Comparison of ENCODE assay signal across 8 mouse cellular contexts in the genomic region with DNA sequence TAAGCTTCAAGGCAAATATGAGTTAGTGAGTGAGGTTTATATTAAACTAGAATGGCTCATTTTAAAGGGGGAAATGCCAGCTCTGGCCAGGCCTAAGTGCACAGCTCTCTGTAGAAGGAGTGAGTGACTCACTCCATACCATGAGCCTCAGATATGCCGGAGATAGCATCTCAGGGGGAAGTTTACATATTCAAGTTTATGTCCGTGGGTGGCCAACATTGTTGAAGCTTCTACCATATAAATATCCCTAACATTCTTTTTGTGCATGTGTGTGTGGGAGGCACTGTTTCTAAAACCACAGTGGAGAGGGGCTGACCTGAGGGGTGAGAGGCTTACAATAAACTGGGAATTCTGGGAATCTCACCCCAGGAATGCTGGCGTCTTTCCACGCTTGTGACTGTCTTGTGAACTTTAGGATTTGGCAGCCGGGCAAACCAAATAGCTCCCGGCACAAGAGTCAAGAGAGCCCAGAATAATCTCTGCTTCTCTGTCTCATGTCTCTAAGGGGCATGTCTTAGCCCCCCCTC. TPM values are rescaled to one million over a fixed set of nuclear protein-coding genes. Genes with fewer than 3 reads are reported as not detected.
DNase-seq lines count a peak whose midpoint lies in the region; ATAC-seq and TF ChIP-seq lines count a peak whose summit lies in the region.

No protein-coding gene starts in this region.

- ATAC-seq in hindbrain, embryonic 13.5 days (ENCODE audit: low FRiP score): no peak
- ATAC-seq in hindbrain, embryonic 16.5 days: no peak
- peak; percentile 75 for ATAC-seq in kidney, embryonic 15.5 days (replicated peaks; ENCODE audit: low FRiP score)
- ATAC-seq in megakaryocyte-erythroid progenitor cell, adult 5-6 weeks (replicated peaks; ENCODE audit: low FRiP score, low TSS enrichment, poor library complexity, severe bottlenecking): no peak
- ATAC-seq in forebrain, postnatal 0 days: no peak

- no peak overlapping the region for H3K4me3 ChIP-seq in hindbrain, embryonic 13.5 days
- H3K4me3 ChIP-seq in hindbrain, embryonic 16.5 days (ENCODE audit: low read length): no peak overlapping the region
- no peak overlapping the region for H3K4me3 ChIP-seq in embryonic fibroblast, embryonic 13.5 days (ENCODE audit: insufficient read depth, low read length)
- H3K4me3 ChIP-seq in kidney, embryonic 15.5 days (replicated peaks): no peak overlapping the region
- H3K4me3 ChIP-seq in forebrain, postnatal 0 days (ENCODE audit: low read depth, low read length): no peak overlapping the region

- TF ChIP-seq POLR2A in embryonic fibroblast, embryonic 13.5 days (IDR thresholded peaks at IDR 0.05; ENCODE audit: low read depth, low read length): no peak

- 48% methylated on average over 6 of the region's 6 CpGs for WGBS in hindbrain, embryonic 13.5 days
- 31% methylated on average over 6 of the region's 6 CpGs for WGBS in hindbrain, embryonic 16.5 days
- WGBS in kidney, embryonic 15.5 days: 20% methylated on average over 6 of the region's 6 CpGs
- 53% methylated on average over 6 of the region's 6 CpGs for WGBS in forebrain, postnatal 0 days

- H3K9me3 ChIP-seq in hindbrain, embryonic 13.5 days: no peaks in the 10 kb centered on the region
- H3K9me3 ChIP-seq in hindbrain, embryonic 16.5 days (ENCODE audit: control insufficient read depth, low read length): no peaks in the 10 kb centered on the region
- no peaks in the 10 kb centered on the region for H3K9me3 ChIP-seq in kidney, embryonic 15.5 days (replicated peaks)
- no peaks in the 10 kb centered on the region for H3K9me3 ChIP-seq in forebrain, postnatal 0 days (ENCODE audit: low read length)

- H3K4me1 ChIP-seq in hindbrain, embryonic 13.5 days (replicated peaks): peaks cover 20% of the 10 kb centered on the region
- H3K4me1 ChIP-seq in hindbrain, embryonic 16.5 days (ENCODE audit: control insufficient read depth, insufficient read depth, low read depth, low read length): no peaks in the 10 kb centered on the region
- peaks cover 19% of the 10 kb centered on the region for H3K4me1 ChIP-seq in embryonic fibroblast, embryonic 13.5 days (ENCODE audit: control insufficient read depth, insufficient read depth, low read length)
- H3K4me1 ChIP-seq in kidney, embryonic 15.5 days: peaks cover 48% of the 10 kb centered on the region
- no peaks in the 10 kb centered on the region for H3K4me1 ChIP-seq in forebrain, postnatal 0 days (ENCODE audit: insufficient read depth)

- no peaks in the 10 kb centered on the region for H3K36me3 ChIP-seq in hindbrain, embryonic 13.5 days
- no peaks in the 10 kb centered on the region for H3K36me3 ChIP-seq in hindbrain, embryonic 16.5 days (ENCODE audit: control insufficient read depth, insufficient read depth, low read length)
- no peaks in the 10 kb centered on the region for H3K36me3 ChIP-seq in kidney, embryonic 15.5 days
- H3K36me3 ChIP-seq in forebrain, postnatal 0 days (ENCODE audit: insufficient read depth): no peaks in the 10 kb centered on the region

- peak; percentile 47 for DNase-seq in lung, postnatal 36 days
- no peak for DNase-seq in MN1 (ENCODE audit: low spot score)
- DNase-seq in forebrain, postnatal 0 days: no peak

- H3K27ac ChIP-seq in hindbrain, embryonic 13.5 days: peak overlapping the region; percentile 2; the same call in 1 of the 2 replicates
- no peak overlapping the region for H3K27ac ChIP-seq in hindbrain, embryonic 16.5 days (ENCODE audit: low read depth, low read length)
- peak overlapping the region; percentile 100 for H3K27ac ChIP-seq in embryonic fibroblast, embryonic 13.5 days (ENCODE audit: insufficient read depth, low read length)
- peak overlapping the region; percentile 96 for H3K27ac ChIP-seq in kidney, embryonic 15.5 days
- no peak overlapping the region for H3K27ac ChIP-seq in forebrain, postnatal 0 days (ENCODE audit: low read depth, low read length)

- no peak overlapping the region for H3K4me2 ChIP-seq in hindbrain, embryonic 13.5 days
- no peak overlapping the region for H3K4me2 ChIP-seq in hindbrain, embryonic 16.5 days (ENCODE audit: low read length)
- H3K4me2 ChIP-seq in kidney, embryonic 15.5 days: no peak overlapping the region
- H3K4me2 ChIP-seq in forebrain, postnatal 0 days (ENCODE audit: low read depth): no peak overlapping the region

- no peak overlapping the region for H3K9ac ChIP-seq in hindbrain, embryonic 13.5 days
- H3K9ac ChIP-seq in hindbrain, embryonic 16.5 days (ENCODE audit: low read depth, low read length): no peak overlapping the region
- H3K9ac ChIP-seq in kidney, embryonic 15.5 days: no peak overlapping the region
- H3K9ac ChIP-seq in forebrain, postnatal 0 days: no peak overlapping the region

- TF ChIP-seq CTCF in embryonic fibroblast, embryonic 13.5 days (IDR thresholded peaks at IDR 0.05; ENCODE audit: borderline replicate concordance, insufficient read depth, low read length): no peak
- no peak for TF ChIP-seq CTCF in forebrain, postnatal 0 days (IDR thresholded peaks at IDR 0.05; ENCODE audit: low read depth)

- H3K27me3 ChIP-seq in hindbrain, embryonic 13.5 days: no peaks in the 10 kb centered on the region
- H3K27me3 ChIP-seq in hindbrain, embryonic 16.5 days (replicated peaks; ENCODE audit: control insufficient read depth, insufficient read depth, low read length): no peaks in the 10 kb centered on the region
- H3K27me3 ChIP-seq in kidney, embryonic 15.5 days: no peaks in the 10 kb centered on the region
- H3K27me3 ChIP-seq in forebrain, postnatal 0 days (ENCODE audit: insufficient read depth, low read length): no peaks in the 10 kb centered on the region

RNA-seq across cellular contexts. Expression of gene Lactb, which starts 13.7 kb away (rescaled TPM):
- polyA plus RNA-seq in hindbrain, embryonic 13.5 days (2015; fragmentation: Nextera tagmentation; extraction: Ambion mirVana): 12.2 and 12.8 TPM in 2 replicates
- polyA plus RNA-seq in hindbrain, embryonic 16.5 days (2015; fragmentation: Nextera tagmentation; extraction: Ambion mirVana): 12.1 and 12.3 TPM in 2 replicates
- polyA plus RNA-seq in embryonic fibroblast, embryonic 13.5 days (2011; ENCODE audit: insufficient read length, low read depth, missing spikeins): 15.4 and 21.9 TPM in 2 replicates
- polyA plus RNA-seq in kidney, embryonic 15.5 days (2015; fragmentation: Nextera tagmentation; extraction: Ambion mirVana): 14.4 and 17.4 TPM in 2 replicates
- total RNA-seq in megakaryocyte-erythroid progenitor cell, adult 5-6 weeks (2014; fragmentation: Nextera tagmentation): 12.5 and 13.7 TPM in 2 replicates
- 20.3 and 24.9 TPM in 2 replicates for total RNA-seq in megakaryocyte-erythroid progenitor cell, adult 5-6 weeks (2017)
- 20.3 and 20.7 TPM in 2 replicates for total RNA-seq in forebrain, postnatal 0 days (2014; rRNA removed)
- 9.9 and 12.2 TPM in 2 replicates for polyA plus RNA-seq in forebrain, postnatal 0 days (2015; fragmentation: Nextera tagmentation; extraction: Ambion mirVana)

RNA-seq across cellular contexts. Expression of gene Rps27l, which starts 43.1 kb away (rescaled TPM):
- polyA plus RNA-seq in hindbrain, embryonic 13.5 days (2015; fragmentation: Nextera tagmentation; extraction: Ambion mirVana): 291 and 315 TPM in 2 replicates
- polyA plus RNA-seq in hindbrain, embryonic 16.5 days (2015; fragmentation: Nextera tagmentation; extraction: Ambion mirVana): 204 and 212 TPM in 2 replicates
- 664 and 850 TPM in 2 replicates for polyA plus RNA-seq in embryonic fibroblast, embryonic 13.5 days (2011; ENCODE audit: insufficient read length, low read depth, missing spikeins)
- 708 and 821 TPM in 2 replicates for polyA plus RNA-seq in kidney, embryonic 15.5 days (2015; fragmentation: Nextera tagmentation; extraction: Ambion mirVana)
- 858 and 1,123 TPM in 2 replicates for total RNA-seq in megakaryocyte-erythroid progenitor cell, adult 5-6 weeks (2014; fragmentation: Nextera tagmentation)
- 286 and 317 TPM in 2 replicates for total RNA-seq in megakaryocyte-erythroid progenitor cell, adult 5-6 weeks (2017)
- 129 and 139 TPM in 2 replicates for total RNA-seq in forebrain, postnatal 0 days (2014; rRNA removed)
- polyA plus RNA-seq in forebrain, postnatal 0 days (2015; fragmentation: Nextera tagmentation; extraction: Ambion mirVana): 208 and 277 TPM in 2 replicates

Comparison
In these comparisons a context has a peak if more than half of its experiments do, and no peak if none do; other contexts are left out.
1. H3K27ac ChIP-seq: peak in hindbrain, embryonic 13.5 days (single experiment), embryonic fibroblast, embryonic 13.5 days (single experiment) and kidney, embryonic 15.5 days (single experiment); none in hindbrain, embryonic 16.5 days (single experiment) and forebrain, postnatal 0 days (single experiment).